Mouse (Mus musculus): ENCODE measurements around the gene Grrp1. TPM values are rescaled to one million over a fixed set of nuclear protein-coding genes. Genes with fewer than 3 reads are reported as not detected.

The Grrp1 gene
- polyA plus RNA-seq, 1 experiment, result 11.5 TPM

GRCm38 (mm10) chr4:134250116-134250929 lies 3.6 kb downstream of the Grrp1 start:
- DNase-seq, result no peak
- no peaks in the 10 kb centered on the region for H3K36me3 ChIP-seq (ENCODE audit: control insufficient read depth, insufficient read depth, low read length)
- WGBS, result 21% methylated on average over 27 of the region's 27 CpGs
- peaks cover 6% of the 10 kb centered on the region for H3K27me3 ChIP-seq (replicated peaks; ENCODE audit: control insufficient read depth, insufficient read depth, low read length)
- H3K27ac ChIP-seq (ENCODE audit: insufficient read depth, low read depth, low read length), result no peak overlapping the region
- peaks cover 14% of the 10 kb centered on the region; the same call in 1 of the 2 replicates for H3K4me1 ChIP-seq (ENCODE audit: control insufficient read depth, insufficient read depth, low read length)
- TF ChIP-seq CTCF (conservative IDR thresholded peaks at IDR 0.05; ENCODE audit: insufficient read depth, insufficient read length, low read depth, low read length), result no peak
- TF ChIP-seq POLR2A (IDR thresholded peaks at IDR 0.05; ENCODE audit: low read depth, low read length), result no peak
- peak overlapping the region; percentile 25; the same call in 1 of the 2 replicates for H3K4me3 ChIP-seq (ENCODE audit: insufficient read depth, low read depth, low read length)

GRCm38 (mm10) chr4:134249651-134250050 lies 4.3 kb downstream of the Grrp1 start:
- Histone ChIP-seq H3K36me3 (ENCODE audit: control insufficient read depth, insufficient read depth, low read length) (no peaks in the 10 kb centered on the region), H3K27ac (ENCODE audit: insufficient read depth, low read depth, low read length) (no peak overlapping the region), H3K4me1 (ENCODE audit: control insufficient read depth, insufficient read depth, low read length) (peaks cover 11% of the 10 kb centered on the region; the same call in 1 of the 2 replicates), H3K4me3 (ENCODE audit: insufficient read depth, low read depth, low read length) (peak overlapping the region; percentile 25), H3K27me3 (replicated peaks; ENCODE audit: control insufficient read depth, insufficient read depth, low read length) (peaks cover 6% of the 10 kb centered on the region)
- 3% methylated on average over 30 of the region's 30 CpGs for WGBS
- peak; percentile 72 for DNase-seq
- peak; percentile 62 for TF ChIP-seq CTCF (conservative IDR thresholded peaks at IDR 0.05; ENCODE audit: insufficient read depth, insufficient read length, low read depth, low read length)
- no peak for TF ChIP-seq POLR2A (IDR thresholded peaks at IDR 0.05; ENCODE audit: low read depth, low read length)

- Histone ChIP-seq H3K27ac (ENCODE audit: insufficient read depth, low read depth, low read length) (no peak within 1 kb of the TSS), H3K4me1 (ENCODE audit: control insufficient read depth, insufficient read depth, low read length) (peaks cover 9% of the 10 kb centered on the region; the same call in 1 of the 2 replicates), H3K4me3 (ENCODE audit: insufficient read depth, low read depth, low read length) (no peak within 1 kb of the TSS), H3K27me3 (replicated peaks; ENCODE audit: control insufficient read depth, insufficient read depth, low read length) (peaks cover 4% of the 10 kb centered on the region; the same call in 1 of the 2 replicates), H3K36me3 (ENCODE audit: control insufficient read depth, insufficient read depth, low read length) (no peaks in the 10 kb centered on the region)
- 61% methylated on average over 7 of the region's 7 CpGs for WGBS
- DNase-seq, result peak; percentile 64
- TF ChIP-seq CTCF (conservative IDR thresholded peaks at IDR 0.05; ENCODE audit: insufficient read depth, insufficient read length, low read depth, low read length), result no peak
- TF ChIP-seq POLR2A (IDR thresholded peaks at IDR 0.05; ENCODE audit: low read depth, low read length), result no peak
Observed at GRCm38 (mm10) chr4:134246719-134247258, 7.1 kb downstream of the Grrp1 start, which contains the start of gene Gm30191. Gm30191 (plus strand) TSS chr4:134246935.

- Histone ChIP-seq H3K27ac (ENCODE audit: insufficient read depth, low read depth, low read length) (no peak overlapping the region), H3K36me3 (ENCODE audit: control insufficient read depth, insufficient read depth, low read length) (no peaks in the 10 kb centered on the region), H3K27me3 (replicated peaks; ENCODE audit: control insufficient read depth, insufficient read depth, low read length) (peaks cover 3% of the 10 kb centered on the region; the same call in 1 of the 2 replicates), H3K4me3 (ENCODE audit: insufficient read depth, low read depth, low read length) (no peak overlapping the region), H3K4me1 (ENCODE audit: control insufficient read depth, insufficient read depth, low read length) (peaks cover 8% of the 10 kb centered on the region; the same call in 1 of the 2 replicates)
- 26% methylated on average over 4 of the region's 4 CpGs for WGBS
- peak; percentile 63 for DNase-seq
- TF ChIP-seq POLR2A (IDR thresholded peaks at IDR 0.05; ENCODE audit: low read depth, low read length) (no peak), CTCF (conservative IDR thresholded peaks at IDR 0.05; ENCODE audit: insufficient read depth, insufficient read length, low read depth, low read length) (no peak)
Observed at GRCm38 (mm10) chr4:134246256-134246655, 7.7 kb downstream of the Grrp1 start.

GRCm38 (mm10) chr4:134245148-134245843 lies 8.6 kb downstream of the Grrp1 start, which contains the start of gene Zfp593:
Zfp593 (minus strand) TSS chr4:134245592.
- peak; percentile 75 for TF ChIP-seq CTCF (conservative IDR thresholded peaks at IDR 0.05; ENCODE audit: insufficient read depth, insufficient read length, low read depth, low read length)
- no peak for TF ChIP-seq POLR2A (IDR thresholded peaks at IDR 0.05; ENCODE audit: low read depth, low read length)
- H3K36me3 ChIP-seq (ENCODE audit: control insufficient read depth, insufficient read depth, low read length), result no peaks in the 10 kb centered on the region
- H3K4me3 ChIP-seq (ENCODE audit: insufficient read depth, low read depth, low read length), result peak within 1 kb of the TSS; percentile 94
- WGBS, result under 1% methylated on average over 60 of the region's 60 CpGs
- H3K27ac ChIP-seq (ENCODE audit: insufficient read depth, low read depth, low read length), result no peak within 1 kb of the TSS
- no peaks in the 10 kb centered on the region for H3K27me3 ChIP-seq (replicated peaks; ENCODE audit: control insufficient read depth, insufficient read depth, low read length)
- DNase-seq, result peak; percentile 96
- peaks cover 4% of the 10 kb centered on the region; the same call in 1 of the 2 replicates for H3K4me1 ChIP-seq (ENCODE audit: control insufficient read depth, insufficient read depth, low read length)

GRCm38 (mm10) chr4:134243516-134244250 lies 10.2 kb downstream of the Grrp1 start, which contains the start of gene E130218I03Rik:
E130218I03Rik (plus strand) TSS chr4:134243662.
- H3K27ac ChIP-seq (ENCODE audit: insufficient read depth, low read depth, low read length), result no peak within 1 kb of the TSS
- H3K4me3 ChIP-seq (ENCODE audit: insufficient read depth, low read depth, low read length), result no peak within 1 kb of the TSS
- WGBS, result 93% methylated on average over 17 of the region's 17 CpGs
- TF ChIP-seq POLR2A (IDR thresholded peaks at IDR 0.05; ENCODE audit: low read depth, low read length) (no peak), CTCF (conservative IDR thresholded peaks at IDR 0.05; ENCODE audit: insufficient read depth, insufficient read length, low read depth, low read length) (no peak)
- no peaks in the 10 kb centered on the region for H3K27me3 ChIP-seq (replicated peaks; ENCODE audit: control insufficient read depth, insufficient read depth, low read length)
- peaks cover 6% of the 10 kb centered on the region; the same call in 1 of the 2 replicates for H3K4me1 ChIP-seq (ENCODE audit: control insufficient read depth, insufficient read depth, low read length)
- H3K36me3 ChIP-seq (ENCODE audit: control insufficient read depth, insufficient read depth, low read length), result no peaks in the 10 kb centered on the region
- no peak for DNase-seq
